Mouse (Mus musculus) heart, adult 9 months (tissue): Measurements from ENCODE around the gene St3gal5.
"Not testable (repeated sequence)": the region's sequence is repeated elsewhere in the genome, so short reads cannot be mapped to it uniquely, and the experiment has no call there.

ENCODE experiments used
- DNase-seq, 2 experiments: peaks; one replicate each; pipeline ENCODE4 v3.0.0; 2022; ENCODE audit warnings: low spot score in 2 of 2

The St3gal5 gene

DNA sequence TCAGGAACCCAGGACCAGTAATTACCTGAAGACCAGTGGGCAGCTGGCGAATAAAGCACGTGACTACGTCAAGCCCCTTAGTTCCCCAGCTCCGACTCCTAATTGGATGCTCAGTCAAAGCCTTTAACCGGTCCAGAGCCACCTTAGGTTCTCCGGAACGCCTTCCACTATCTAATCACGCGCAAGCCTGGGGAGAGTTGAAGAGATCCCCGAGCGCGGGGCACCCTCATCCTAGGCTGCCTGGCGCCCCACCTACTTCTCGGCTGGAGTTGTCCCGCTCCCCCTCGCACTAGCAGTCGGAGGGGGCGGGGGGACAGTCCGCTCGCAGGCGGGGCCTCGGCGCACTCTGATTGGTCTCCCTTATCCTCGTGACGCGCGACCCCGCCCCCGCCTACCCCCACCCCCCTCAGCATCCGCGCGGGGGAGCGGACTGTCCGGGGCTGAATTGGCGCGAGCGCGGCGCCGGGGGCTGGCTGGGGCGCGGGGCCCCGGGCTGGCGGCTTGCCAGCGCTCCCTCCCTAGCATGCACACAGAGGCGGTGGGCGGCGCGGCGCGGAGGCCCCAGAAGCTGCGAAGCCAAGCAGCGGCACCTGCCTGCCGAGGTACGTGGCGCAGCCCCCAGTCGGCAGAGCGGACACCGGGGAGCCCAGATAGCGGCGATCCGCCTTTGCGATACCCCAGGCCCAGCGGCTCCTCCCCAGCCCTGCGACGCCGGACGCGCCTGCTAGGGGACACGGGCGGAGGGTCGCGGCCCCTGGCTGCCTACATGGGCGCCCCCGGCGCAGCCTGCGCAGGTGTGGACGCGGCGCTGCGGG lies at the start of gene St3gal5:
Gene St3gal5, plus strand, starts transcription at position 412 of the 815 bp plus-strand sequence.
- DNase-seq, result peak; percentile 88 to 90

DNA sequence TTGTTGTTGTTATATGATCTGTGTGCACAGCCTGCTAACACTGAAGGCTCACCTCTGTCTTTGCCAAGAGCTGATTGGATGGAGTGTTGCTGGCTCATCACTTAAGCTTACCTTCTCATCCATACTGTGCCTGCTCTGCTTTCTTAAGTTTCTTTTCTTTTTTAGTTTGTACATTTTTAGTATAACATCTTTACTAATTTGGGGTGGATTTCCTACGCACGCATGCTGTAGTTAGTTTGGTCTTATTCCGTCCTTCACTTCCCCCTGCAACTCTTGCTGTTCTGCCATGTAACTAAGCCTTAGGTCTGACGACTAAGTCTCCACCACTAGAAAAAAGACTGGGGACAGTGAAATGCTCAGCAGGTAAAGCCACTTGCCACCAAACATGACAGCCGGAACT lies 48.7 kb upstream of the St3gal5 start:
- DNase-seq, result no peak

DNA sequence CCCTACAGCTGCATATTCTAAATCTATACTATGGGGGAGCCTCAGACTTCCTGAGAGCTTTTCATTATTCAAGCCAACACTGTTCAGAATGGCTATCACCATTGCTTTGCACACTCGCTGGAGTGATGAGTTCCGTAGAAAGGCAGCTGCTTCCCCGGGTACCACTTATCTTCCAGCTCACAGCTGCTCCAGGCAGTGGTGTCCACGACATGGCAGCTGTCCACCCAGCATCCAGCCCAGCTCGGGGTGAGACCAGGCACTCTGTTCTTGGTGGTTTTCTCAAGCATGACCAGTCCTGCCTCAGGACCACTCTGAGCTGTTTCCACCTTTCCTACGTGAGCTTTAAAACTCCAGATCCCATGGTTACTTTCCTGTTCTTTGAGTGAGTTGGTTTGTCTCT lies 47.5 kb upstream of the St3gal5 start:
- no peak for DNase-seq

DNA sequence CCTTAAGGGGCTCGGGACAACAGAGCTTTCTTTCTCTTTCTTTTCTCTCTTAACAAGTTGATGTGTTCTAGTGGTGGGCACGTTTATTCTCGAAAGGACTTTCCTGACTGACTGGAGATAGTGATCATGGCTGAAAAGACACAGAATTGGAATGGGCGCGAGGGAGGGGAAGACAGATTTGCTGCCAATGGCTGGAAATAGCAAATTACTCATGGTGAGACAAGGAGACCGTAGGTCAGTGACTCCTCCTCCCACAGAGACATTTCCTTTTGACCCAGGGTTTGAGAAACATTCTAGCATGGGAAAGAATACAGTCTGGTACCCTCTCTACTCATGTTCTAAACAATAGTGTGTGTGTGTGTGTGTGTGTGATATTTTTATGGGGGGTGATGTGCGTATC lies 46.6 kb upstream of the St3gal5 start:
- no peak for DNase-seq

DNA sequence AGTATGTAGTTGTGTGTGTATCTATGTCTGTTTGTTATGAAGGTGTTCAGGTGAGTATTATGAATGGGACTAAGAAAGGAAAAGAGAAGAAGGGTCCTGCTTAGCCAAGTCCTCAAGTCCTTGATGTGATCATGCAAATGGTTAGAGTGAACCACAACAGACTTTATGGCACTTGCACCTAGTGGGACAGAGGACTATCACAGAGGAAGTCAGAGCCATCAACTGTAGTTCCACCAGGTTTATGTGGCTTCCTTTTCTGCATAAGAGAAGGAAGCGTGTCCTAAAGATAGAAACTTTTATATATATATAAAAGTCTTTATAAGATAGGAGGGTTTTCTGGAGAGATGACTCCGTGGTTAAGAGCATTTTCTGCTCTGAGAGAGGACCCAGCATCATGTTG lies 46.1 kb upstream of the St3gal5 start:
- DNase-seq, result no peak

DNA sequence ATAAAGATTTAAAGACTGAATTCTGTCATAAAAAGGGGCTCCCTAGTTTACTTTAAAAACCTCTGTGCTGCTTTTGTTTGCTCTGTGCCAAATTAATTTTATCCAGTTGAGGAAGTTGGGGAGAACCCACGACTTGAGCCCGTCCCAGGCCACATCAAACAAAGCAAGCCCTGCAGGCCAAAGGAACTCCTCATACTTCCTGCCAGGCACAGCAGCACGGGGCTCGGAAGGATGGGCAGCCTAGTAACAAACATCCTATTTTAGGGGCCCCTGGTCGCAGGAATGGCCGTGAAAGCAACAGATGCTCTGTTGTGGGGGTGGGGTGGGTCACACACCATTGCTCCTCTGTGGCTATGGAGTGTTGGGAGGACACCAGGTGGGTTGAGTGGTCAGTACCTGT lies 45.6 kb upstream of the St3gal5 start:
- DNase-seq, result peak in 1 of 2 experiments; percentile 34

DNA sequence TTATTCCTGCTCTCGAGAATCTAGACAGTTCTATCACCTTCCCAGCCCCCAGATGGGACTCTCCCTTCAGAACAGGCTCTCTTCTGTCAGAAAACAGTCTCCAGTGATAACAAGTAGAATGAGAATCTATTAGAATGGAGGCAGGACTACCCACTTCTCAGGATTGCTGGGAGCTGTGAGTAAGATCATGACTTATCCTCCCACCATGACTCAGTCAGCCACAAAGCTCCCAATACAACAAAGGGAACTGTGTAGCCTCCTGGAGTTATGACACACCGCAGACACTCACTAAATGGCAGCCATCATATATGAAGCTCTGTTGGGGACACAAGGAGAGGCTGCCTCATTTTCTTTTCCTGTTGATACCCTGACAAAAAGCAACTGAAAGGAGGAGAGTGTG lies 40.8 kb upstream of the St3gal5 start:
- DNase-seq, result no peak

DNA sequence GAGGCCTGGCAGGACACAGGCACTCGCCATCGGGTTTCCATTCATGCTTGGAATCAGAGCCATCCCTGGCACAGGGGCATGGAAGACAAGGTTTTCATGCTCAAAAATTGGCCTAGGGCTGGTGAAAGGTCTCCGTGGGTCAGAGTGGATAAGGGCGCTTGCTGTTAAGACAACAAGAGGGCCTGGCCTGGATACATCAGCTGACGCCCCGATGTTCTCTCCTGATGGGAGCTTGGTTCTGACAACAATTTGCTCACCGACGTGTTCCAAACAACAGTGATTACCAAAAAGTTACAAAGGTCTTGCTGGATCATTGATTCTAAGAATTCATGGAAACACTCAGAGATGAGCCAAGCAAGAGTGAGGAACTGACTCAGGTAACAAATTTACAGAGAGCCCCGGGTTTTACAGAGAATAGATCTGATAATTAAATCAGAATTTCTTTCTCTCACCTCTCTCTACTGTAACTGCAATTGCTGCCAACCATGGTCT lies 38.9 kb upstream of the St3gal5 start:
- no peak for DNase-seq

DNA sequence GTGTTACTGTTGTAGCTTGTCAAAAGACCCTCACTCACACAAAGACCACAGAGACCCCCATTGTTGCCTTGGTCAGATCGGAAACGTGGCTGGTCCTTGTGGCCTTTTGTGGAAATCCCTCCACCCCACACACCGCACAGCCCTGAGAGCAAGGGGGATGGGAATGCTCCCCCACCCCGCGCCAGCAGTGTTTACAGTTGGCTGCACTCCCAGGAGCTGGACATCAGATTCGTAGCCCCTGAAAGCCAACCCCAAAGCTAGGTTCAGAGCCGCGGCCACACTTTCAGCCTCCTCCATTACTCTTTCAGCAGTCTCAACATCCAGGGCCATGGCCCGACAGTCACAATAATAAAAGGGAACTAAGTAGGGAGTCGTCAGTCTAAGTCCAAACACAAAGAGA lies 36.7 kb upstream of the St3gal5 start:
- DNase-seq, result not testable (repeated sequence)

DNA sequence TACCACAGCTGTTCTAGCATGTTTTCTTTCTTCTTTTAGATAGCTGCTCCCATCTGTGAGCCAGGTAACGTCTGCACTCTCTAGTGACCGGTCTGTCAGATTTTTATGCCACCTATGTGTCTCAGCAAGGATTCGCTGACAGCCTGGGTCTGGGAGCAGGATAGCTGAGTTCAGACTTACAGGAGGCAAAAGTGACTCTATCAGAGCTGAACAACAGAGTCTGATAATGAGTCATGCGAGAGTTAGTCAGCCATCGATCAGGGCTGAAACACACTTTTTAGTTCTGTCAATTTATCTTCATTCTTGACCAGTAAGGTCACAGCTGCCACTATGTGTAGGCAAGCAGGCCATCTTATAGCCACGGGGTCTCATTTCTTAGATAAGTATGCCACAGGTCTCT lies 33.7 kb upstream of the St3gal5 start:
- no peak for DNase-seq

DNA sequence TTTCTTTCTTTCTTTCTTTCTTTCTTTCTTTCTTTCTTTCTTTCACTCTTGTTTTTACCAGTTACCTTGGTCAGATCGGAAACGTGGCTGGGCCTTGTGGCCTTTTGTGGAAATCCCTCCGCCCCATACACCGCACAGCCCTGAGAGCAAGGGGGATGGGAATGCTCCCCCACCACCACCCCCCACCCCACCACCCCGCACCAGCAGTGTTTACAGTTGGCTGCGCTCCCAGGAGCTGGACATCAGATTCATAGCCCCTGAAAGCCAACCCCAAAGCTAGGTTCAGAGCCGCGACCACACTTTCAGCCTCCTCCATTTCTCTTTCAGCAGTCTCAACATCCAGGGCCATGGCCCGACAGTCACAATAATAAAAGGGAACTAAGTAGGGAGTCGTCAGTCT lies 31.4 kb upstream of the St3gal5 start:
- DNase-seq, result no peak

DNA sequence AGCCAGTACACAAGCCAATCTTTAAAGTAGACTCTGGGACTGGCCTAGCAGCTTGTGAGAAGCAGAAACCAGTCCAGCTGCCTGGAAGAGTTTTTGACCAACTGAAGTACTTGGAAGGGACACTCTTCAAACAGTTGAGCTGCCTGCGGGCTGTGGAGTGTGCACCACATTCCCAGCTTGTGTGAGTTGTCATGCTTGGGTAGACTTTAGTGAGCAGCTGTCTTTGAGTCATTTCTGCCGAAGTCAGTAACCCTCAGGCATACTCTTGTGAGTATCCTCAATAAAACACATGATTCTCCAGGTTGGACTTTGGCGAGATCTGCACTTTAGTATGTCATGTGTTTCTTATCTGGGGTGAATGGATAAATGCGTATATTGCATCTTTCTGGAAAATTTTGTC lies 29.0 kb upstream of the St3gal5 start:
- no peak for DNase-seq

DNA sequence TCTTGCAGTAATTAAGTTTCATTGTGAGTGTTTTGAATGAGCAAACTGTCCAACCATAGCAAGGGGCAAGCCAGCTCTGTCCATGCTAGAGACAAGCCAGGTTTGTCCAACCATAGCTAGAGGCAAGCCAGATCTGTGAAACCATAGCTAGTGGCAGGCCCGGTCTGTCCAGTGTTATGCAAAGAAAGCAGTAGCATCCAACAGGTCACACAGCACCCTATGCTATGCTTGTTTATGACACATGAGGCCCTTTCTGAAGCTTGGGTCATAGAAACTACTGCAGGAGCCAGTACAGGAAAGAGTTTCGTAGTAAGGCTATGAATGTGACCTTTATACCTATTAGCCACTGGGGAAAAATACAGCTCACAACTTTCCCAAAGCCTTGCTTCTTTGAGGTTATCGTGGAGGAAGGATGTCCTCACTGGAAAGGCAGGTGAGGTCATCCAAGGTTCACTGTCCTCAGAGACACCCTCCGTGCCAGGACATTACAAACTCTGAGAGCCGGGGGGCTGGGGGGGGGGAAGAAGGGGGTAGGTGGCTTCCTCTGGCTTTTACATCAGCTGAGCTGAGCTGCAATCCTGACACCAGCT lies 26.0 kb upstream of the St3gal5 start:
- peak in 1 of 2 experiments; percentile 49 for DNase-seq

DNA sequence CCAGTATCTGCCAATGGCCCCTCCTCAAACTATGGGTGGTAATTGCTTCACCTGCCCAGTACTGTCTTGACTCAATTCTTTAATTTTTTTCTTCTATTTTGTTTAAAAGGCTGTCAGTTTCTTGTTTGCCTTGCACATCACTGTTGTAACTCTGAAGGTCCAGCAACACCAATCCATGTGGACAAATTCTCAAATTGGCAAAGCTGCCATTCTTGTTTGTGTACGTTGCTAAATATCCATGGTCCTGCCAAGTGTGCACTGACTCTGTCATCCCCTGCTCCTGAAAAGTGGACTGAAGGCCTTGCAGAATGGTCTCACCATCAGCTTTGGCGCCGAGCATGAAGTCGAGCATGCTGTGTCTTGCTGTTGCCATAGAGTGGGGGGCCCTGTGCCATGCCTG lies 23.6 kb upstream of the St3gal5 start:
- DNase-seq, result no peak

DNA sequence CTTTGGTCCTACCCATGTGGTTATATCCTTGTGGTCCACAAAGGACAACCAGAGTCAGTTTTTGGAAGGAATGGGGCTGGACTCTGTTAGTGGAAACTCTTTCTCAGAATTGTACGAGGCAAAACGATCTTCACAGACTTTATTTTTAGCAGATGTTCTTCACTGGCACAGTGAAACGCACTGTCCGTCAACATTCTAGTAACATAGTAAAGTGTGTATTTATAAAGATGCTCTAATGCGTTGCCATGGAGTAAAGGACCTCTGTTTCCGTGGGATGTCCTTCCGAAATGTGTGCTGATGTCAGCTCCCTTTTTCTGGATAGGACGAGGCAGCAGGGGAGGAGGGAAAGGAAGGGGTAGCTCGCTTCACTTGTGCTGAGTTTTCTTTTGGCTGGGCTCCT lies 20.9 kb upstream of the St3gal5 start:
- DNase-seq, result no peak

DNA sequence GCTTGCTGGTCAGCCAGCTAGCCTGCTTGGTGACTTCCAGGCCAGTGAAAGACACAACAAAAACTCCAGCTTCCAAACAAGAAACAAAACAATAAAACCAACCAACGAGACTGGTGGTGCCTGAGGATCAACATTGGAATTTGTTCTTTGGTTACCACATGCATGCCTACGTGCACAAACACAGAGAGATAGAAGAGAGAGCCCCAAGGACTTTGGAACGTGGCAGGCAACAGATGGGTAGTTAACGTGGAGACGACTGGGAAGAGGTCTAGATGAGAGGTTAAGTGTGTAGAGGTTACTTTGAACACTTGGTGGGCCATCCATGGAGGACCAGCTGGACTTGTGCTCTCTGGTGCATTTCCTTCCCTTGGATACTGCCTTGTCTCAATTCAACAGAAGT lies 19.2 kb upstream of the St3gal5 start:
- DNase-seq, result no peak

DNA sequence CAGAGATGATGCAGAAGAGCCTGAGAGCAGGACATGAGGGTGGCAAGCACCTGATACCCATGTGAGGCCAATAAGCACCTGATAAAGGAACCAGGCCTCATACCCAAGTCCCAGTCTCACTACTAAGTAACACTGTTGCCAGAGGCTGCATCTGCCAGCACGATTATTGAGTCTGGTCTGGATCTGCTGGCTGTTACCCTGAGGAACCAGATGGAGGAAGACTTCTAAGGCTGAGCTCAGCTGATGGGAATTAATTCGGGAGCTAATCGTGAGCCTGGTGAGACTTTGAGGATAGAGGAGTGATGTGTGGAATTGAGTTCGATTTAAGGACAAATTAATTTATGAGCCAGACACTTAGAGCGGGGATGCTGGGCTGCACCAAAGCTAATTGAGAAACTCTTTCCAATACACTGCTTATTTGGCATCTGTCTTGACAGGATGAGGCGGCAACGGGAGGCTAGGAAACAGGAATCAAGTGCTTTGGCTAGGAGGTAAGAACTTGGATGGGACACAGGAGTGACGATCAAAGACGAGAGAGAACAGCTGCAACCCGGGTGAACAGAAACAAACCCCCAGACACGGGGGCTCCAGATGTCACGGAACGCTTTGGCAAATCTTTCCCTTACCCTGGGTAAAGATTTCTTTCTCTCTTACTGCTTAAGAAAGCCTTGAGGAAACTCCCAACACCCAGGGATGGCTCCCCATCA lies 15.9 kb upstream of the St3gal5 start:
- peak; percentile 38 to 50 for DNase-seq

DNA sequence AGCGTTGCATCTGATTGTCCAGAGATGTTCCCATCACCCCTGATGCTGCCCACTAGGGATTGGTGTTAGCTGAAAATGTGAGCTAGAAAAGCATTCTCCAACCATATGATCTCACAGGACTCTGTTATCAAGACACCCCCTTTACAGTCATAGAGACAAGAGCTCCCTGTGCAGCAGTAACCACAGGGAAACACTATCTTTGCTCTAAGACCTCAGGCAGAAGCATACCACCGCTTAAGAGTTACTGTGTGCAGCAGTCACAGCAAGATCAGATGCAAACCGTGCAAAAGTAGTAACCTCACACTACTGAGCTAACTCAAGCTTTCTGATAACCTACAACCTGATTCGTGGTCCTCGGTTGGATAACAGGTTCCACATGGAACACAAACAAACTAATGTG lies 10.0 kb upstream of the St3gal5 start:
- no peak for DNase-seq

DNA sequence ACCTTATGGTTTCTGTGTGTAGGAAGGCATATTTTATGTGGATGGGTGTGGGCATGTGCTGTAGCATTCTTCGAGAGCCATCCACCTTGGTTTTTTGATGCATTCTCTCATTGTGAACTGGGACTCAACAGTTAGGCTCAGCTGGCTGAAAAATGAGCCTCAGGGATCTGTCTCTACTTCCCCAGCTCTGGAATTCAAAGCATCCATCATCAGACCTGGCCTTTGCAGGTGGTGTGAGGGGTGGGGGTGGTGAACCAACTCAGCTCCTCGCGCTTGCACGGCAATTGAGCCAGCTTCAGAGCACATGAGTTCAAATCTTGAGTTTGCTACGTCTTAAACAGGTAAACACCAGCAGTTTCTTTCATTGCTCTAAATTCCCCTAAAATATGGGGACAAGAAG lies 7.5 kb upstream of the St3gal5 start:
- DNase-seq, result no peak

DNA sequence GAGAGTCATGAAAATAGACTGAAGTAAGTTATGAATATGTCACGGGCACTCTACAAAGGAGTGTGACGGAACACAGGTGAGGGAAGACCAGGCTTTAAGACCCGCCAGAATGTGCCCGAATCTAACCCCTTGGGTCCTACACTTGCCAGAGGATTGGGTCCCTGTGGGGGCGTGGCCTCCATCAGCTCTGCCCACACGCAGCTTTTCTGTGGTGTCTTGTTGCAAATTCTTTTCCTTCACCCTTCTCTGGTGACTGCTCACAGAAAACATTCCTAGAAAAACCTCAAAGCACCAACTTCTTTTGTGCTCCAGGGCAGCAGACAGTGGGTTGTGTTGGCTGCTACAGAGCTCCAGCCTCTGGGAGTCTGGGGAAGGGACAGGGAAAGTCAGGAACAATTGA lies 6.4 kb upstream of the St3gal5 start:
- no peak for DNase-seq

DNA sequence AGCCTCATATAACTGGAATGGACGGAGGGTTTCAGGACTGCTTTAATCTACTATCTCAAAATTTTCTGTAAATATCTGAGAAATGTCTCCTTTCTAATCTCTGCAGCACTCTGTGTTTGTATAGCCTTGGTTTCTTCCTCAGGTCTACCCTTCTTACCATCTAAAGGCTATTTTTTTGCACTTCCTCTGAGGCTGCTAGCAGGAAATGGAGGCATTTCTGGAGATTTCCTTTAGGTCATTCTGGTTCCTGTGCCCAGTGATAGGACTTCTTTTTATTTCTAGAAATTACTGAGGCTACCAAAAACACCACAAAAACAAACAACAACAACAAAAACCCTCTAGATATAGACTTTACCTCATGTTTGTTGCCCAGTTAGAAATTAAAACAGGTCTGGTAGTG lies 4.3 kb upstream of the St3gal5 start:
- DNase-seq, result no peak

DNA sequence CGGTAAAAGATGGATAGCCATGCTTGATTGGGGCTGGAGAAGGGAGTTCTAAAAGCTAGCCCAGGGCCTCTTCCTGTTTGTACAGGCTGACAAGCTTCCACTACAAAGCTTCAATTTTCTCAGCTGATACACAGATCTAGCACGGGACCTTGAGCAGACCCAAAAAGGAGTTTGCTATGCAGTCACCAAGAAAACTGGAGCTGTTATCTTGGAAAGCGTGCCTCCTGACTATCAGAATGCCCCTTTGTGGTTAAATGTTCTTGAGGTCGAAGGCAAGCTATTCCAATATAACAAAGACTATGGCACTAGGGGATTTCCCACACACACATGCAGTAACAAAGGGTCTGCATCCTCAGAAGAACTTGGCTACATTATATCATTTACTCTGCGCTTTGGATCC lies 1.2 kb upstream of the St3gal5 start:
- DNase-seq, result no peak

DNA sequence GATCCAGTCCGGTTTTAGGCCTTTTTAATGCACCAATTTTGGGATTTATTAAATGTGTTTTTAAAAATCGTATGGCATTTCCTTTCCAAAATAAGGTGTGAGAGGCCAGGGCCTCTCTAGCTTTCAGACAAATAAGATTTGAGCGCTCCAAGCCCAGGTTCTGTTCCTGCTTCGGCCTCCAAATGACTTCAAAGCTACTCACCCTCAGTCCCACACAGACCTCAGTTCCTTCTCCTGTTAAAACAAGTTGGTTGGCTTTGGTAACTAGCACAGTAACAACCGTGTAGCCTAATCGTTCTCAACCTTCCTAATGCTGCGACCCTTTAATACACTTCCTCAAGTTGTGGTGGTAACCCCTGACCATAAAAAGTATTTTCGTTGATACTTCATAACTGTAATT lies 723 bp upstream of the St3gal5 start:
- DNase-seq, result no peak
